Mouse (Mus musculus) adrenal gland, postnatal 14 days (tissue): Measurements from ENCODE around the gene Plxdc1. TPM values are rescaled to one million over a fixed set of nuclear protein-coding genes. Genes with fewer than 3 reads are reported as not detected.

Source experiments
- DNase-seq: peaks from one replicate; pipeline ENCODE4 v3.0.0; 2021; ENCODE audit warnings: mixed read lengths
- total RNA-seq: library from RNA; stranded (reverse); gene quantifications from 2 replicates; pipeline ENCODE4 v1.2.3, GENCODE M21; 2021

The Plxdc1 gene
- total RNA-seq, 1 experiment from 2014 or later, result 4.8 TPM

DNA sequence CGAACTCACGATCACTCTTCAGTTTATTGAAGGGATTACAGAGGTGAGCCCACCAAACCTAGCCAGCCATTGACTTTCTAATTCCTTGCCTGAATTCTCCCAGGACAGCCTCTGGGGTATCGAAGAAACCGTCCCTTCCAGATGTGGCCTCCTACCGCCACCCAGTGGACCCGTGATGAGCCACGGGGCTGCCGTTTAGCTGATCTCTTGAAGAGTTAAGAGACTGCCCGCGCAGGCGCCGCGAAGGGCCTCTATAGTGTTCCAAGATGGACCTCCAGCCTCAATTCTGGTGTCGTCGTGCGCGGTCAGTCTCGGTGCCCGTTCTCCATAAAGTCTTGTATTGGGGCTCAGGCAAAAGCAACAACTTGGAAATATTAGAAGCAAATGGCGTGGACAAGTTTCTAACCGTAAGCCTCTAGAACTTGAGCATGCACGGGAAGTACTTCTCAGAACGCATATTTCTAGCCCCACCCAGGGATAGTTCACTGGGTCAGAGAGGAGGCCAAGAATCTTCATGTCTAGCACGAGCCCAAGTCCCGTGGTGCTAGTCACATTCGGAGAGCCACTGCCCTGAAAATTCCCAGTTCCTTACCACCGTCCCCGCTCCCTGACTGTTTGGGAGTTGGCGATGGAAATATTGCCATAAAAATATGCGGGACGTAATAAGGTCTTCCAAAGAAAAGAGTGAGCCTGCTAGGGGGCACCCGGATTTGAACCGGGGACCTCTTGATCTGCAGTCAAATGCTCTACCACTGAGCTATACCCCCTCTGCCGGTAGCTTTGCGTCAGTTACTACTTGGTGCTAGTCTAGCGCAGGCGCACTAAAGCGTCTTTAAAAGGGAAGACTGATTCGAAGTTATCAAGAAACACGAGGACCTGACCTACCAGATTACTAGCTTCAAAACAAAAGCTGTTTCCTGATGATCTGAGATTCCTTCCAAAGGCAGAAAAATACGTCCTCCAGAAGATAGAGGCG is 1.6 kb upstream of the Plxdc1 start:
- DNase-seq, result peak; percentile 97

DNA sequence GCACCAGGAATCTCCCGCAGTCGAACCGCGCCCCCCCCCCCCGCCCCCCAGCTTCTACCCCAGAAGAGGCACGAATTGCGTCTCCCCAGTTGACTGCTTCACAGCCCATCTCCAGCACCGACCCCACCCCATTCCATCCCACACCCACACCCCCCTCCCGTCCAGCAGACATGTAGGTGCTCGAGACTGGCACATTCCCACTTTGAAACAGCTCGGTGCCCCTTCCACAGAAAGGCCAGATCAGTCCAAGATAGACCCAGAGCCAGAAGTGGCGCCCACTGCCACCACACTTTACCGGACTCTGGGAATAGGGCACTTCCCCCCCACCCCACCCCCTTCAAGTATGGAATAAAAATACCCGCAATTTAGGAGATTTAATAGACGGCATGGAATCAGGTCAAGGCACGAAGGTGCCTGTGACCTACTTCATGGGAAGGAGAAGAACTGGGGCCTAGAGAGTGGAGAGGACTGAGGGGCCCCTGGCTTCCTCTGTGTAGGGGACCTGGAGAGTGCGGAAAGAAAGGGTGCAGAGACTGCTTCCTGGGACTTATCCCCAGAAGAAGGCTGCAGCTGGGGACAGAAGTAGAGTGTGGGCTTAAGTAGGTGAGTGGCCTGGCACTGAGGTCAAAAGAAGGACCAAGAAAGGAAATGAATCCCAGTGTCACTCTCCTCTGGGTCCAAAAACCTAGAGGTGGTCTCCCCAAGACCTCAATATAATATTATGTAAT is 658 bp upstream of the Plxdc1 start:
- DNase-seq, result no peak

DNA sequence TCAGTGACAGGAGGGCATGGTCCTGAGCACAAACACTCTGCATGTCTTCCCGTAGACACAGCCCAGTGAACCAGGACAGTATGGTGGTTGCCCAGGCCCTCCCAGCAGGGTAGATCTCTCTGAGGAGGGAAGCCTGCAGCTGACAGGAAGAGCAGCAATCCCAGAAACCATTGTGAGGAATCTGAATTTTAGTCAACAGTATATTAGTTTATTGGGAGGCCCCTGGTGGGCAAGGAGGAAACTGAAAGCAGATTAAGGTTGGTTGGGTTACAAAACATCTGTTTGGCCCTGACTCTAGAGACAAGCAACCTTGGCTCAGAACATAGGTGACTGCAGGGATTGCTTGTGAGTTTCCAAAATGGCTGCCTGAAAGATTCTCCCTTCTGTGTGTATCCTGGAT is 2.3 kb downstream of the Plxdc1 start:
- no peak for DNase-seq

DNA sequence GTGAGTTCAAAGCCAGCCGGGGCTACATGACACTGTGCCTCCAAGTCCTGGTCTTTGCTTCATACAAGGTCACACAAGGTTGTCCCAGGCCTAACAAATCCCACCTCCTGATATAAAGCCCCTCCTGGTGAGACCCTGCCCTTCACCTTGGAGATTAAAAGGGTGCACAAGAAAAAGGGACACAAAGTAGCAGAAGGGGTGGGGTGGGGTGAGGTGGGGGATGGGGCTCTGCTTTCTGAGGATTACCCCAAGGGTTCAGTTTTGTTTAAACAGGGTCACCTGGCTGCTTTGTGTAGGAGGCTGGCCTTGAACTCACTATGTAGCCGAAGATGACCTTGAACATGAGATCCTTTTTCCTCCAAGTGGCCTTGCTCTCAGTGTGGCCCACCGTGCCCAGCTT is 2.7 kb downstream of the Plxdc1 start:
- DNase-seq, result no peak

DNA sequence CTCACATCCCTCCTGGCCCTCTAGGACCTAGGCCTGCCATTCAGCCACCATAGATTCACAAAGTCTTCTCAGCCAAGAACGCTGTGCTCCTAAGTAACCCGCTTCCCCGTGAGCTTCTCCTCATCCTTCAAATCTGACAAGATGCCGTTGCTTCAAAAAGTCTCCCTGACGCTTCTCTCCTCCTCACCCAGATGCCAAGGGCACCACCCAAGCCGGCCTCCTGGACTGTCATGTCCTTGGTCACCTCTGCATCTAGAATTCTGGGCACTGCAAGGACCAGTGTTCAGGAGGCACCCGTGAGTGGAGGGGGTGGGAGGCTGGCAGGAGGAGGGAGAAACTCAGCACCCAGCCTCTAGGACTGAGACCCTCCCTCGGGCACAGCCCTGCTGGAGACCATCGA is 3.5 kb downstream of the Plxdc1 start:
- DNase-seq, result no peak

DNA sequence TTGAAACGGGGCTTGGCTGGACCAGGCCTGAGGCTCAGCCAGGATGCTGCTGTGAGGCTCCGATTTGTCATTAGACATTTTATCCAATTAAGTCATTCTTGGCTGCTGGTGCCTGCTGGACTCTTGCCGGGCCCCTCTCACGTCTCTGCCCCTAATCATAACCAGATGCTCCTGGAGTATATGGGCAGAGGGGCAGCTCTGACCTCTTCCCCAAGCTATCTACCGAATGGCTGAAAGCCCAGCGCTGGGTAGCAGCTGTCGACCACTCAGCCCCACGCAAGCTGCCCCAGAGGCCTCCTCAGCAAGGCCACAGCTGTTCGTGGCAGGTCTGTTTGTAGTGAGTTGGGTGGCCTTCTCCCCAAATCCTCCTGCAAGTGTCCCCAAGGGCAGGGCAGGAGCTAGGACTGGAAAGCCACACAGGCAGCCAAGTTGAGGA is 5.7 kb downstream of the Plxdc1 start:
- DNase-seq, result peak; percentile 54

DNA sequence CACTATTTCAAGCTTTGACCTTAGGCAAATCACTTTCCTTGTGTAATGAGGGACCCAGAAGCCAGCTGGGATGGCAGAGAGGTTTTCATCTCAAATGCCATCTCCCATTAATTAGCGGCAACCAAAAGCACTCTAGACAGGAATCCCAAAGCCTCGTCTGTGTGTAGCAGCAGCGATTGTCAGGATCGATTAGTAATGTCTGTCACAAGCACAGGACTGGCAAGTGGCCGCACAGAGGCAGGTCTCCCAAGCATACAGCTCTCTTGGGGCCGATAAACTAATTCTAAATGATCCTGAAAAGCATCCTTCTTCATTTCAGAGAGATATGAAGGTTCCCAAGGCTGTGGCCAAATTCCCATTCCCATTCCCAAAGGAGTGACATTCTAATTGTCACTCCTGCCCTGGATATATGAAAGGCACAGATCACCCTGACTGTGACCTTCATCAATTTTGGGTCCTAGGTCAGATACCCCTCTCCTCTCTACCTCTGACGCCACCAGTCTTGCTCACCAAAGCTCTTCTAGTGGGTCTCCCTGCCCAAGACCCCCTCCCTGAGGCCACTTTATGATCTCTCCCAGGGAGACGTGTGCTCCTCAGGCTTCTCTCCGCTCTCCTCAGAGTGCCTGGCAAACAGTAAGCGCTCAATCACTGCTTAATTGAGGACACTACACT is 6.3 kb downstream of the Plxdc1 start:
- no peak for DNase-seq

DNA sequence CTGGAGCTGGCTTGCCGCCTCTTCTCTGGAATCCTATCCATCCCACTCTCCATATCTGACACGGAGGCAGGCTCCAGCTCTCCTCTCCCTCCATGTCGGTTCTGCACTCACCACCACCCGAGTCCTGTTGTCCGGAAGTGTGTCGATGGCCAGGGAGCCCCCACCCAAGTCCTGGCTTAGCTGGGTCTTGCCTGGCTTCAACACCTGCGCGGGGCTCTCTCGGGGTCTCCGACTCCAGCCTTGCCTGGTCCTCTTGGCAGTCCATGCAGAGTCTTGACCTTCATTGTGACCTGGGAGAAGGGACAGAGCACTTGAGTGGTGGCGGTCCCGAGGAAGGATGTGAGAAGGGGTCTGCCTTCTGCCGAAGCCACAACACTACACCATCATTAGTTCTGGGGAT is 7.9 kb downstream of the Plxdc1 start:
- DNase-seq, result no peak

DNA sequence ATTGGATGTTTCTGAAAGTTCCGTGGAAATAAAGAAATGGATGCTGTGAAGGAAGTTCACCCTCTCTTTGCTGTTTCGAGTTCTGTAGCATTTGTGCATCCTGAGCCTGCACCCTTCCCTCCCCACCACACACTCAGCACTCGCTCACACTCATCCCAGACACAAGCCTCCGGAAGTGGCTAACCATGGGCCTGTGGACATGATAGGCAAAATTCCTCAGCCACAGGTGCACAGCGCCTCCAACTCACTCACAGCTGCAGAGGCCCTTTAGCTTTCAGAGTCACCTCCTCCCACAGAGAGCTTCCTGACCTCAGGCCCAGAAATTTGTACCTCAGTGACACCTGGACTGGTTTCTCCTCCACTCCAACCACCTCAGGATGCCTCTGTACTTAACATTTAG is 8.4 kb downstream of the Plxdc1 start:
- no peak for DNase-seq

DNA sequence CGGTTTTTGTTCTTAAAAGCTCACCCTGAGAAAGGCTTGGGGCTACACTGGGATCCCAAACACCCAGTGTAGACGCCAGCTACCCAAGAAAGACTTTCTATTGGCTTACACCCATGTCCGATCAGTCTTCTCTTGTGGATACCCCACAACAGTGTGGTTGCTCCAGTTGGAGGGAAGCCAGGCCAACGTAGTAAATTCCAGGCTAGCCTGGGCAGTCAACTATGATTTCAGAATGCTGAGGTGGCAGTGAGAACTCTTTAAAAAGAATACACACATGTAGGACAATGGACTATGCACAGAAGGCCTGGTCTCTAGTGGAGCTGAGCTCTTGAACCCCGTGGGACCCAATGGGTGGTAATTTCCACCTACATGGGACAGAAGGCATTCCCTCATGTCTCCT is 11.5 kb downstream of the Plxdc1 start:
- DNase-seq, result no peak

DNA sequence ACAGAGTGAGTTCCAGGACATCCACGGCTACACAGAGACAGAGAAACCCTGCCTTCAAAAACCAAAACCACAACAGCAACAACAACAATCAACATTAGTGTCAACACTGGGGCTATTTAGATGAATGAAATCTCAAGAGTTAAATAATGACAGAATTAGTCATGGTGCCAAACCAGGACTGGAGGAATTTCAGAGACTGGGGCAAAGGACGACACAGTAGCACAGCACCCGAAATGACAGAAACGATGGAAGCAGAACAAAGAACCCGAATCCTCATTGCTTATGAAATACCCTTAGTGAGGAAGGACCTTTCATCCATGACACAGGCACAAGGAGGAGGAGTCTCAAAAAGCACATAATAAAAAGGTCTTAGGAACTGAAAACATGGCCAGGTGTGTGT is 12.1 kb downstream of the Plxdc1 start:
- no peak for DNase-seq

DNA sequence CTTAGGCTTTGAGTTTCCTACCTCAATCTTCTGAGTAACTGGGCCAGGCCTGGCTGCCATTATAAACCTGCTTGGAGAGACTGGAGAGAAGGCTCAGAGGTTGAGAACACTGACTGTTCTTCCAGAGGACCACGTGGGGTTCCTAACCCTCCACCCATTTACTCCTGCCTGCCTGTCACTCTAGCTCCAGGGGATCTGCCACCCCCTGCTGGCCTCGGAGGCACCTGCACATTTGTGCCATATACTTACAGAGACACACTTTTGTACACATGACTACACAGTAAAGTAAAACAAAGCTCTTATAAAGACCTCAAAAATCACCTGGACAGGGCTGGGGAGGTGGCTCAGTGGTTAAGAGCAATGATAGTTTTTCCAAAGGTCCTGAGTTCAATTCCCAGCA is 13.8 kb downstream of the Plxdc1 start:
- DNase-seq, result no peak

DNA sequence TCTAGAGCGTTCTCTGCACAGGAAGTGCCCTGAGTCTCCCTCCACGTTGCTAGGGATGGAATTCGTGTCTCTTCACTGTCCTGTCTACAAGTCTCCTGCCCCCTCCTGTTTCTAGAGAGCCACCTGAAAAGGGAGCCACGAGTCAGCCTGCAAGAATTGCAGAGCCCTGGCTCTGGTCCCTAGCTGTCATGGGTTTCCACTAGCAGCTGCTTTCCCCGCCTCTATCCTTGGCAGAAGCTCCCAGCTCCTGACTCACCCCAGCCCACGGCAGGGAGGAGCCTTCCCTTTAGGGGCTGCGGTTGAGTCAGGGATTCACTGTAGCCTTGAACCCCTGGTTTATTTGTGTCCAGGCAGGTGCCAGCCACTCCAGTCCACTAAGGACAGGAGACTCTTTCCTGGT is 15.0 kb downstream of the Plxdc1 start:
- peak; percentile 91 for DNase-seq

DNA sequence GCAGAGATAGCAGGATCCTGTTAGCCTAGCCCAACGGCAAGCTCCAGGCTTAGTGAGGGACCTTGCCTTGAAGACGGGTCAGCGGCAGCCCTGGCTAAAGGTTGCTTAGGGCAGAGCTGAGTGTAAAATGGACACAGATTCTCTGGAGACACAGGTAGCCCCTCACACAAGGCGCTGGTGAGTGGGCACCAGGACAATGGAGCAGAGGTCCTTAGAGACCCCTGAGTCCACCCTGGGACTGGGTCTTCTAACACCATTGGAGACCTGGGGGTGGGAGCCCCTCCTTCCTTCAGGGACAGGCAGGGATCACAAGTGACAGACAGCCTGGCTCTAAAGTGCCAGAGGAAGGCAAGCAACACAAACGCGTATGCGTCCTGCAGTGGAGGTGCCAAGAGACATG is 15.5 kb downstream of the Plxdc1 start:
- no peak for DNase-seq

DNA sequence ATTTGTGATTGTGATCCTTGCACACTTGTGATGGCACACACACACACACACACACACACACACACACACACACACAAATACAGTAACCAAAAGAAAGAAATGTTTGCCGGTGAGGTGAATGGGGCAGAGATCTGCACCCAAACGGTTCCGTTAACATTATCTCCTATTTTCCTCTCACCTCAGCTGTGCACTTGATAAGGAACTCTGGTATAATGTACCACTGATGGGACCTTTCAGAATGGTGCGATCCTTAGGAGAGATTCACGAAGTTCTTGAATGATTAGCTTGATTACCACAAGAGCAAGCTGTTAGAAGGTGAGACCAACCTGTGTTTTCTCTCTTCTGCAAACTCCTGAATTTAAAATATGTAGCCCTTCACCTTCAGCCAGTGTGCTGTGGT is 17.9 kb downstream of the Plxdc1 start:
- no peak for DNase-seq

DNA sequence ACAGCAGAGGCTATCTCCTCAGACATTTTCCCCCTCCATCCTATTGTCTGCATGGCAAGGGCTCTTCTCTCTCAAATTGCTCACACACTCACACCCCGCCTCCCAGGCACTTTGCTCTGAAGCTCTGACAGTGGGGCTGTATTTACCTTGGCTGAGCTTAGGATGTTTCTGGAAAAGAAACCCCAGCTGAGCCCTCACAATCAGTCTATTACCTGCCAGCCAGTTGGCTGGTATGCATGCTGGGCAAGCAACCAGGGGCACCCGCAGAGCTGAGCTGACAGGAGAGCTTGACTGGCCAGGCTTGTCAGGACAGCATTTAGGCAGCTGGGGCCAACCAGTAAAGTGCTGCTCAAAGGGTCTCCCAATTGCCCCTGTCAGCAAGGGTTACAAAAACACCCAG is 19.1 kb downstream of the Plxdc1 start:
- DNase-seq, result no peak

DNA sequence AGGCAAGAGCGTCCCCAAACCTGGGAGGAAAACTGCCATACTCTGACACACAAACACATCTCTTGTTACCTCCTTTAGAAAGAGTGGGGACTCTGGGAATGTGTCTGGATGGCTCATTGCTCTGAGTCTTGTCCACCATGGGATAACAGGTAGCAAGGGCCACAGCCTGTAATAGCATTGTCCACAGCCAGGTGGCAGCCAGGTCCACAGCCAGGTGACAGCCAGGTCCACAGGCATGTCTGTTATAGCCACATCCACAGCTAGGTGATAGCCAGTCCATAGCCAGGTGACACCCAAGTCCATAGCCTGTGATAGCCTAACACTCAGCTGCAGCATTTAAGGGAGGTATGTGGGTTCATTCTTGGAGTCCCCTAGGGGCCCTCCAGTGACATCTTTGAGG is 25.3 kb downstream of the Plxdc1 start:
- no peak for DNase-seq

DNA sequence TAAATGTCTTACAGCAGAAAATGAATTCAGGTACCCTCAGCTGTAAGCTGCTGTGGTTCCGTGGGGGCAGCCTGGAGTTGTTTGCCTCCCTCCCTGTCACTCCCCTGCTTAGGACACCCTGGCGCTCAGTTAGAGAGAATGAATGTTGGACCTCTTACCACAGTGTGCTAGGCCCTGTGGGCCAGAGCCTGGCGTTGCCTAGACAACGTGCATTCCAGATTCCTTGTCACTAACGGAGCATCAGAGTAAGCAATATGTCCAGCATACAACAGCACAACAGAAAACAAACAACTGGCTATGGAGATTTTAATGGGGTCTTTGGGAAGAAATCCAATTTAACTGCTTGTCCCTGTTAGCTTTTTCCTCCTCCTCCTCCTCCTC is 27.0 kb downstream of the Plxdc1 start:
- no peak for DNase-seq

DNA sequence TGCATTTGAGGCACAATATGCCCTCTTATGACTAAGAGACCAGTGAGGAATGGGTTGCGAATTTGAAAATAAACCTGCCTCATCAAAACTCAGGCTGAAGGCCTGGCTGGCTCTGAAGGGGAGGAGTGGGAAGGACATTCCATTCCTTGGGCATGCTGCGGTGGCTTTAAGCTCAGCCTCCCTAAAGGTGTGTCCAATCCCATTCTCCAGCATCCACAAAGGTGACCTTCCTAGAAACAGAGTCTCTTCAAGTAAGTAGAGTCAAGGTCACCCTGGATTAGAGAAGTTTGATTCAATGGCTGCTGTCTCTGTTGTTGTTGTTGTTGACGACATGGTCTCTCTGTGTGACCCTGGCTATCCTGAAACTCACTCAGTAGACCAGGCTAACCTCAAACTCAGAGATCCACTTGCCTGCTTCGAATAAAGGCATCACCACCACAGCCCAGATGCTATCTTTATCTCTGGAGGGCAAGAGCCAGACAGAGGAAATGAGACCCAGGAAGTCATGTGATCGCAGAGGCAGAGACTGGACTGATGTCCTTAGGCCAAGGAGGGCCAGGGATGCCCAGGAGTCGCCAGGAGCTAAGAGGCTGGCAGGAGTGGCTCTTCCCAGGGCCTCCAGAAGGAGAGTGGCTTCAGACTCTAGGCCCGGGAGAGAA is 27.5 kb downstream of the Plxdc1 start:
- no peak for DNase-seq

DNA sequence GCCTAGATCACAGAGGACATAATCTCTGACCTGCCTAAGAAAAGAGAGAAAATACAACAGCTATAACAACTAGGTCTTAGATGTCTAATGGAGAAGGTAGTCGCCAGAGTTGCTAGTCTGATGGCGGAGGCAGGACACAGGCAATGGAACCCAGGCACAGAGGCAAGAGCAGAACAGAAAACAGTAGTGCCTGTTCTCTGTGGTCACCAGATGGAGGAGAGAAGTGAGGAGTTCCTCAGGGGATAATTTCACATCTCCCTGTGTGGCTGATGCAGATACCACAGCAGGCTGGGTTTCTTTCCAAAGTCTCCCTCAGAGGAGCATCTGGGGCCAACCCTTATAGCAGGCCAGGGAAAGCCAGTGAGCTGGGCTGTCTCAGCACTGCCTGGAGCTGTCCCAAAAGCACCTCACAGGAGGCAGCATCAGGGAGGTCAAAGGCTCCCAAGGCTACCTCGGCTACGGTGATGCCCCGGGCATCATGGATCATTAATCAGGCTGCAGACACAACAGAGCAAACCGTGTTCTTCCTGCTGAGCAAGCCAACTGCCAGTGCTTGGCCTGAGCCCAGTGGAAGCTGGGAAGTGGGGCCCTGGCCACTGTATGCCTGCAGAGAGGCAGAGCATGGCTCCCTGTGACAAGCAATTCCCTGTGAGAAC is 29.2 kb downstream of the Plxdc1 start:
- DNase-seq, result peak; percentile 70

DNA sequence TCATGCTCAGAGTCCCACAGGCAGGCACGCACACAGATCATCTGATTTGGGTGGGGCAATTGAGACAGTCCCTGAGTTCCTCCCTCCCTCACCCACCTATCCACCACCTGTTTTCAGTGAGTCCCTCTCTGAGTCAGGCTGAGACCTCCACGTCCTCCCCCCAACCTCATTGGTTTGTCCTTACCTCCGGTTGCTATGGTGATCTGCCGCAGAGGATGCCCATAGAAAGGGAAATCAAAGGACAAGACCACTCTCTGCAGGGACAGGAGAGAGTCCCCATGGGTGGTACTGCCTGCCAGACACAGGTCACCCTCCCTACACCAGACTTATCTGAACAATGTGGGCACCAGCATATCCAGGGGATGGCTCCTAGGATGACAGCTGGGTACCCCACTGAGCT is 30.3 kb downstream of the Plxdc1 start:
- no peak for DNase-seq
